Mouse (Mus musculus): ENCODE measurements around the gene Cx3cr1. TPM values are rescaled to one million over a fixed set of nuclear protein-coding genes. Genes with fewer than 3 reads are reported as not detected.

The Cx3cr1 gene
- polyA plus RNA-seq, 1 experiment, result 7.5 TPM

DNA sequence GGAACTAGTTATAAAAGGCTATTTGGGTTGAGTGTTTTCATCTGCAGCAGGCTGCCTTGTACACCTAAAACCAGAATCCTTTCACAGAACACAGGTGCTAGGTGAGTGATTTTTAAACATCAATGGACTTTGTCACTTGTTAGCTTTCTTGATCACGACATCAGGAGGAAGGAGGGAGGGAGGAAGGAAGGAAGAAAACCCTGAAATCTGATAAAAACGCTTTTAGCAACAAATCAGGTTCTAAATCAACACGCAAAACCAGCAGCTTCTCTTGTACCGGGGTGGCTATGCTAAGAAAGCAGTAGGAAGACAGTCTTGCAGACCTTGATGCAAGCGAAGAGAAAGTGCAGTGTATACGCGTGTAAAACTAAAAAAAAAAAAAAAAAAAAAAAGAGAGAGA lies 10.2 kb upstream of the Cx3cr1 start:
- Histone ChIP-seq H3K27ac (ENCODE audit: control insufficient read depth, insufficient read depth, low read length) (no peak overlapping the region), H3K27me3 (ENCODE audit: control insufficient read depth, insufficient read depth, low read length) (no peaks in the 10 kb centered on the region), H3K4me1 (replicated peaks; ENCODE audit: control insufficient read depth, insufficient read depth, low read length) (peaks cover 39% of the 10 kb centered on the region), H3K4me3 (ENCODE audit: control insufficient read depth, insufficient read depth, low read length) (no peak overlapping the region), H3K36me3 (ENCODE audit: control insufficient read depth, insufficient read depth, low read length) (no peaks in the 10 kb centered on the region)
- DNase-seq, result no peak
- WGBS, result 13% methylated on average over 7 of the region's 7 CpGs
- TF ChIP-seq POLR2A (IDR thresholded peaks at IDR 0.05; ENCODE audit: control insufficient read depth, extremely low read depth, insufficient read depth, low read length, poor library complexity), result no peak

DNA sequence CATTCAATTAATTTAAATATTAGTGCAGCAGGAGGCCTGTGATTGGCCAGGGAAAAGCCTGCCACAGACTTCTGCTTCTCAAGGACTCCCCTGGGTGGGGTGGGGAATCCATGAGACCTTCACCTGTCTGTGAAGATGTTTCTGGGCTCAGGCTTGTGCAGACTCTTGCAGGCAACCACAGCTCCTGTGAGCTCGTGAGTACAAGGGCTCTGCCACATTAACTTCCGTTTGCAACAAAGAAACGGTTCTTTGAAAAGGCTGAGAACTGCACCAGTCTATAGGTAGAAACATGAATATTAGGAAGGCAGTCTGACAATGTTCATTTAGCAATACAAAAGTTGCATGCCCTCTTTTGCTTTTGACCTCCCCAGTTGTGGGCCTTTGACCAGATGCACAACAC lies 8.6 kb upstream of the Cx3cr1 start:
- no peaks in the 10 kb centered on the region for H3K27me3 ChIP-seq (ENCODE audit: control insufficient read depth, insufficient read depth, low read length)
- H3K4me3 ChIP-seq (ENCODE audit: control insufficient read depth, insufficient read depth, low read length), result no peak overlapping the region
- WGBS, result 29% methylated on average over 3 of the region's 3 CpGs
- H3K27ac ChIP-seq (ENCODE audit: control insufficient read depth, insufficient read depth, low read length), result peak overlapping the region; percentile 32
- H3K36me3 ChIP-seq (ENCODE audit: control insufficient read depth, insufficient read depth, low read length), result no peaks in the 10 kb centered on the region
- TF ChIP-seq POLR2A (IDR thresholded peaks at IDR 0.05; ENCODE audit: control insufficient read depth, extremely low read depth, insufficient read depth, low read length, poor library complexity) (no peak), CTCF (IDR thresholded peaks at IDR 0.05; ENCODE audit: borderline replicate concordance, control insufficient read depth, extremely low read depth, insufficient read depth, low read length, poor library complexity) (no peak)
- peaks cover 25% of the 10 kb centered on the region for H3K4me1 ChIP-seq (replicated peaks; ENCODE audit: control insufficient read depth, insufficient read depth, low read length)
- no peak for DNase-seq

GRCm38 (mm10) chr9:120074516-120074915 lies 4.8 kb upstream of the Cx3cr1 start:
- no peak overlapping the region for H3K27ac ChIP-seq (ENCODE audit: control insufficient read depth, insufficient read depth, low read length)
- no peak for DNase-seq
- TF ChIP-seq POLR2A (IDR thresholded peaks at IDR 0.05; ENCODE audit: control insufficient read depth, extremely low read depth, insufficient read depth, low read length, poor library complexity) (no peak), CTCF (IDR thresholded peaks at IDR 0.05; ENCODE audit: borderline replicate concordance, control insufficient read depth, extremely low read depth, insufficient read depth, low read length, poor library complexity) (no peak)
- no peaks in the 10 kb centered on the region for H3K27me3 ChIP-seq (ENCODE audit: control insufficient read depth, insufficient read depth, low read length)
- no peak overlapping the region for H3K4me3 ChIP-seq (ENCODE audit: control insufficient read depth, insufficient read depth, low read length)
- no peaks in the 10 kb centered on the region for H3K36me3 ChIP-seq (ENCODE audit: control insufficient read depth, insufficient read depth, low read length)
- 74% methylated on average over 7 of the region's 7 CpGs for WGBS
- H3K4me1 ChIP-seq (replicated peaks; ENCODE audit: control insufficient read depth, insufficient read depth, low read length), result peaks cover 12% of the 10 kb centered on the region

DNA sequence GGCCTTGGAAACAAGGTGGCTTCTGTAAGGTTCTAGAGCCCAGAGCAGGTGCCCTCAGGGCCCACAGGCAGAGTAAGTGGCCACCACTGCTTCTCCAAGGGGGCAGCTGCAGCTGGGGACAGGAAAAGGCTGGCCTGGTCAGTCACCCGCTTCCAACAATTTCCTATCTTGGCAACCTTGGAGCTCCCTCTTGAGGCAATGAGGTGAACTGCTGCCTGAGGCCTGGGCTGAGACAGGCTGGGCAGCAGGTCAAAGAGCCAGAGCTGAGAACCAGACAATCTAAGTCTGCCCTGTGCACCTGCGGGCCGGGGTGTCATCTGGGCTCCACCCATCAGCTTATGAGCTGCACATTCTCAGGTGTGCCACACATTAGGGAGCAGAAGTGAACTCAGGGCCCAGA lies 3.5 kb upstream of the Cx3cr1 start:
- peak; percentile 67 for DNase-seq
- WGBS, result 5% methylated on average over 3 of the region's 3 CpGs

GRCm38 (mm10) chr9:120071251-120071650 lies 1.6 kb upstream of the Cx3cr1 start:
- H3K4me1 ChIP-seq (replicated peaks; ENCODE audit: control insufficient read depth, insufficient read depth, low read length), result peaks cover 10% of the 10 kb centered on the region
- no peaks in the 10 kb centered on the region for H3K36me3 ChIP-seq (ENCODE audit: control insufficient read depth, insufficient read depth, low read length)
- TF ChIP-seq CTCF (IDR thresholded peaks at IDR 0.05; ENCODE audit: borderline replicate concordance, control insufficient read depth, extremely low read depth, insufficient read depth, low read length, poor library complexity) (no peak), POLR2A (IDR thresholded peaks at IDR 0.05; ENCODE audit: control insufficient read depth, extremely low read depth, insufficient read depth, low read length, poor library complexity) (no peak)
- no peak for DNase-seq
- no peak overlapping the region for H3K4me3 ChIP-seq (ENCODE audit: control insufficient read depth, insufficient read depth, low read length)
- H3K27me3 ChIP-seq (ENCODE audit: control insufficient read depth, insufficient read depth, low read length), result no peaks in the 10 kb centered on the region
- WGBS, result 91% methylated on average over 2 of the region's 2 CpGs
- no peak overlapping the region for H3K27ac ChIP-seq (ENCODE audit: control insufficient read depth, insufficient read depth, low read length)

More for the DNA sequence above, 3.5 kb upstream of the Cx3cr1 start:
- Histone ChIP-seq H3K36me3 (ENCODE audit: control insufficient read depth, insufficient read depth, low read length) (no peaks in the 10 kb centered on the region), H3K4me1 (replicated peaks; ENCODE audit: control insufficient read depth, insufficient read depth, low read length) (peaks cover 12% of the 10 kb centered on the region), H3K27ac (ENCODE audit: control insufficient read depth, insufficient read depth, low read length) (no peak overlapping the region), H3K27me3 (ENCODE audit: control insufficient read depth, insufficient read depth, low read length) (no peaks in the 10 kb centered on the region), H3K4me3 (ENCODE audit: control insufficient read depth, insufficient read depth, low read length) (no peak overlapping the region)
- TF ChIP-seq POLR2A (IDR thresholded peaks at IDR 0.05; ENCODE audit: control insufficient read depth, extremely low read depth, insufficient read depth, low read length, poor library complexity) (no peak), CTCF (IDR thresholded peaks at IDR 0.05; ENCODE audit: borderline replicate concordance, control insufficient read depth, extremely low read depth, insufficient read depth, low read length, poor library complexity) (peak; percentile 92)

- Histone ChIP-seq H3K4me1 (replicated peaks; ENCODE audit: control insufficient read depth, insufficient read depth, low read length) (peaks cover 10% of the 10 kb centered on the region), H3K36me3 (ENCODE audit: control insufficient read depth, insufficient read depth, low read length) (no peaks in the 10 kb centered on the region), H3K27me3 (ENCODE audit: control insufficient read depth, insufficient read depth, low read length) (no peaks in the 10 kb centered on the region), H3K4me3 (ENCODE audit: control insufficient read depth, insufficient read depth, low read length) (no peak overlapping the region), H3K27ac (ENCODE audit: control insufficient read depth, insufficient read depth, low read length) (no peak overlapping the region)
- no peak for DNase-seq
- 11% methylated on average over 10 of the region's 10 CpGs for WGBS
- no peak for TF ChIP-seq POLR2A (IDR thresholded peaks at IDR 0.05; ENCODE audit: control insufficient read depth, extremely low read depth, insufficient read depth, low read length, poor library complexity)
- no peak for TF ChIP-seq CTCF (IDR thresholded peaks at IDR 0.05; ENCODE audit: borderline replicate concordance, control insufficient read depth, extremely low read depth, insufficient read depth, low read length, poor library complexity)
These were observed 1.6 kb downstream of the Cx3cr1 start for GRCm38 (mm10) chr9:120068047-120068446.

- no peak overlapping the region for H3K27ac ChIP-seq (ENCODE audit: control insufficient read depth, insufficient read depth, low read length)
- no peaks in the 10 kb centered on the region for H3K27me3 ChIP-seq (ENCODE audit: control insufficient read depth, insufficient read depth, low read length)
- no peak for DNase-seq
- H3K36me3 ChIP-seq (ENCODE audit: control insufficient read depth, insufficient read depth, low read length), result no peaks in the 10 kb centered on the region
- WGBS, result 30% methylated on average over 2 of the region's 2 CpGs
- no peak overlapping the region for H3K4me3 ChIP-seq (ENCODE audit: control insufficient read depth, insufficient read depth, low read length)
- TF ChIP-seq CTCF (IDR thresholded peaks at IDR 0.05; ENCODE audit: borderline replicate concordance, control insufficient read depth, extremely low read depth, insufficient read depth, low read length, poor library complexity) (no peak), POLR2A (IDR thresholded peaks at IDR 0.05; ENCODE audit: control insufficient read depth, extremely low read depth, insufficient read depth, low read length, poor library complexity) (no peak)
- peaks cover 6% of the 10 kb centered on the region; the same call in 1 of the 2 replicates for H3K4me1 ChIP-seq (replicated peaks; ENCODE audit: control insufficient read depth, insufficient read depth, low read length)
These were observed 2.1 kb downstream of the Cx3cr1 start for GRCm38 (mm10) chr9:120067609-120068008.
